Mouse (Mus musculus) brain, embryonic 14.5 days (tissue): ENCODE results near the gene Prss36.

Experiments used
- CTCF ChIP-seq: fragments of 200-500 bp; IDR thresholded peaks from 2 replicates; pipeline ENCODE4 v1.5.1; 2012; ENCODE audit warnings: inconsistent platforms, mild to moderate bottlenecking, moderate library complexity, borderline replicate concordance; ENCODE audit not compliant: insufficient read depth, insufficient read length; ENCODE audit errors: extremely low read depth
- POLR2A ChIP-seq: fragments of 200-500 bp; IDR thresholded peaks from 2 replicates; pipeline ENCODE4 v1.6.1; 2012; ENCODE audit warnings: mild to moderate bottlenecking, inconsistent platforms, borderline replicate concordance; ENCODE audit not compliant: poor library complexity, insufficient read depth, insufficient read length, severe bottlenecking; ENCODE audit errors: extremely low read depth

DNA sequence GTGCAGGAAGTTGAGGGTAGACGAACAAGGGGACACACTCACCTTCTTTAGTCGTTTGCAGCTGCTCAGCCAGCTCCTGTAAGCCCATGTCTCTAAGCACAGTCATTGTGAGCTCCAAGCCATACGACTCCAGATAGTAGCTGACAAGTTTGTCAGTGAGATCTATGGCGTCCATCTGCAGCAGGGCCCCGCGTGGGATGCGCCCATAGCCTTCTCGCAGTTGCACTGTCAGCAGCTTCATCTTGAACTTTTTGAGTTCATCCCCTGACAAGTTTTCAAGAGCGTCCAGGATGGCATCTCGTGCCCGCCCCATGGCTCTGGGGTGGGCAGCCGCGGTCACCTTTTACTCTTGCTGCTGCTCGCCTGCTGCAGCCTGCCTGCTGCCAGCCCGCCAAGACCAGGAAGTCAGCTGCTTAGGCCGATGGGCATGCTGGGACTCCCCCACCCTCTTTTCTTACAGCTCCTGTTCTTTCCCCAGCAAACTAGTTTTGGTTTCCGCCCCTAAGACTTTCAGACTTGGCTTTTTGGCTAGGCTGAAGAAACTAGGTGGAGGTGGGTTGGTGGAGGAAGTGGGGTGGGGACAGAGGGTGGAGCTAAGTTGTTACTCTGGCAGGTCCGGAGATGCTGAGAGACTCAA, 46.9 kb upstream of the Prss36 start, which contains the start of gene Pycard:
- TF ChIP-seq POLR2A (no peak), CTCF (no peak)
